Mouse (Mus musculus): ENCODE data around the gene Fmnl1. TPM values are rescaled to one million over a fixed set of nuclear protein-coding genes. Genes with fewer than 3 reads are reported as not detected.

Gene Fmnl1
- polyA plus RNA-seq, 1 experiment from 2014 or later: 1.8 TPM

- DNase-seq (ENCODE audit: low spot score): no peak
- Histone ChIP-seq H3K27ac (ENCODE audit: low read depth, low read length) (no peak overlapping the region), H3K4me1 (replicated peaks; ENCODE audit: control insufficient read depth, insufficient read depth, low read length) (no peaks in the 10 kb centered on the region), H3K9ac (ENCODE audit: low read length) (no peak overlapping the region), H3K27me3 (ENCODE audit: control insufficient read depth, insufficient read depth, low read length) (peaks cover 14% of the 10 kb centered on the region), H3K9me3 (ENCODE audit: control insufficient read depth, low read length) (no peaks in the 10 kb centered on the region), H3K4me2 (ENCODE audit: low read depth, low read length, severe bottlenecking) (no peak overlapping the region), H3K4me3 (ENCODE audit: low read depth, low read length) (no peak overlapping the region), H3K36me3 (ENCODE audit: control insufficient read depth, insufficient read depth, low read length) (no peaks in the 10 kb centered on the region)
- WGBS: 100% methylated on average over 1 of the region's 1 CpGs
- ATAC-seq (replicated peaks; ENCODE audit: low FRiP score): no peak
Measured at GRCm38 (mm10) chr11:103176510-103176909, 5.6 kb downstream of the Fmnl1 start.

- Histone ChIP-seq H3K9ac (ENCODE audit: low read length) (no peak overlapping the region), H3K4me3 (ENCODE audit: low read depth, low read length) (no peak overlapping the region), H3K4me1 (replicated peaks; ENCODE audit: control insufficient read depth, insufficient read depth, low read length) (no peaks in the 10 kb centered on the region), H3K27me3 (ENCODE audit: control insufficient read depth, insufficient read depth, low read length) (peaks cover 7% of the 10 kb centered on the region), H3K27ac (ENCODE audit: low read depth, low read length) (no peak overlapping the region), H3K4me2 (ENCODE audit: low read depth, low read length, severe bottlenecking) (no peak overlapping the region), H3K36me3 (ENCODE audit: control insufficient read depth, insufficient read depth, low read length) (no peaks in the 10 kb centered on the region), H3K9me3 (ENCODE audit: control insufficient read depth, low read length) (no peaks in the 10 kb centered on the region)
- WGBS: 86% methylated on average over 5 of the region's 5 CpGs
- no peak for DNase-seq (ENCODE audit: low spot score)
- no peak for ATAC-seq (replicated peaks; ENCODE audit: low FRiP score)
Measured at GRCm38 (mm10) chr11:103177216-103177615, 6.3 kb downstream of the Fmnl1 start.

GRCm38 (mm10) chr11:103177815-103178485 lies 7.0 kb downstream of the Fmnl1 start:
- Histone ChIP-seq H3K4me2 (ENCODE audit: low read depth, low read length, severe bottlenecking) (no peak overlapping the region), H3K27ac (ENCODE audit: low read depth, low read length) (no peak overlapping the region), H3K27me3 (ENCODE audit: control insufficient read depth, insufficient read depth, low read length) (peaks cover 2% of the 10 kb centered on the region; the same call in 1 of the 2 replicates), H3K4me1 (replicated peaks; ENCODE audit: control insufficient read depth, insufficient read depth, low read length) (no peaks in the 10 kb centered on the region), H3K9me3 (ENCODE audit: control insufficient read depth, low read length) (no peaks in the 10 kb centered on the region), H3K4me3 (ENCODE audit: low read depth, low read length) (no peak overlapping the region), H3K9ac (ENCODE audit: low read length) (no peak overlapping the region), H3K36me3 (ENCODE audit: control insufficient read depth, insufficient read depth, low read length) (no peaks in the 10 kb centered on the region)
- ATAC-seq (replicated peaks; ENCODE audit: low FRiP score) (no peak), DNase-seq (ENCODE audit: low spot score) (no peak)
- 88% methylated on average over 15 of the region's 15 CpGs for WGBS

DNA sequence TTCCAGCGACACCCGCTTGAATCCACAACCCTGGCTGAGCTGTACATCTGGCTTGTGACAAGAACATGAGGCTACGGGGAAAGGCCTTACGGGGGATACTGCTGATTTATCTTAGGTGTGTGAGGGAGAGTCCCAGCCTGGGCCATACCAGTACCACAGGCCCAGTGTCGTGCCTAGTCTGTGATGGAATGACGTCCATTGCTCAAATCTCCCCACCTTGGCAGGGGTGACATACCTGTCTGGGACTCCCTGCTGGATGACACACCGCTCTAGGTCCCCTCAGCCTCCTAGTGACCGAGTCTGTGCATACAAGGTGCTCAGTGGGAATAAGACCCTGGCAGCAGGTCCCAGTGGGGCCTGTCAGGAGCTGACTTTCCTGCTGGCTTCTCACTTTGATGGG lies 7.8 kb downstream of the Fmnl1 start:
- no peak for ATAC-seq (replicated peaks; ENCODE audit: low FRiP score)
- WGBS: 87% methylated on average over 8 of the region's 8 CpGs

DNA sequence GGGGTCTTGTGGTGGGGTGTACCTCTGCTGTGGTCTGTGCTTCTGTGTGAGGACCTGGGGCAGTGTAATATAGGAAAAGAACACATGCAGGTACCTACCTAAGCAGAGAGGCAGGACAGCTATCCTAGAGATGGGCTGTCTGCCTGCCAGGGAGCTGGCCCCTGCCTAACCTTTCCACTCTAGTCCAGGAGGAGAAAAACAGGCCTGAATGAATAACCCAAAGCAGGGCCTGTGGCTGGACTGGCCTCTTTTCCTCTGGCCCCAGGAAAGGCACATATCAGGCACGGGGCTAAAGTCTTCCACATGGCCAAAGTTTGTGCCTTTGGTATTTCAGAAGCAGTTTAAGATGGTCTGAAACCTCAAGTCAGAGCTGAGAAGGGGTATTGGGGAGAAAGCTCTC lies 9.5 kb downstream of the Fmnl1 start:
- Histone ChIP-seq H3K9me3 (ENCODE audit: control insufficient read depth, low read length) (no peaks in the 10 kb centered on the region), H3K27ac (ENCODE audit: low read depth, low read length) (no peak overlapping the region), H3K27me3 (ENCODE audit: control insufficient read depth, insufficient read depth, low read length) (no peaks in the 10 kb centered on the region)

More for the DNA sequence above, 7.8 kb downstream of the Fmnl1 start:
- Histone ChIP-seq H3K9me3 (ENCODE audit: control insufficient read depth, low read length) (no peaks in the 10 kb centered on the region), H3K4me1 (replicated peaks; ENCODE audit: control insufficient read depth, insufficient read depth, low read length) (no peaks in the 10 kb centered on the region), H3K27ac (ENCODE audit: low read depth, low read length) (no peak overlapping the region), H3K4me2 (ENCODE audit: low read depth, low read length, severe bottlenecking) (no peak overlapping the region), H3K9ac (ENCODE audit: low read length) (no peak overlapping the region), H3K27me3 (ENCODE audit: control insufficient read depth, insufficient read depth, low read length) (no peaks in the 10 kb centered on the region), H3K36me3 (ENCODE audit: control insufficient read depth, insufficient read depth, low read length) (no peaks in the 10 kb centered on the region), H3K4me3 (ENCODE audit: low read depth, low read length) (no peak overlapping the region)
- DNase-seq (ENCODE audit: low spot score): no peak

GRCm38 (mm10) chr11:103181349-103181748 lies 10.4 kb downstream of the Fmnl1 start:
- ATAC-seq (replicated peaks; ENCODE audit: low FRiP score) (no peak), DNase-seq (ENCODE audit: low spot score) (peak; percentile 19)
- 81% methylated on average over 9 of the region's 9 CpGs for WGBS

More for the DNA sequence above, 9.5 kb downstream of the Fmnl1 start:
- Histone ChIP-seq H3K4me2 (ENCODE audit: low read depth, low read length, severe bottlenecking) (no peak overlapping the region), H3K36me3 (ENCODE audit: control insufficient read depth, insufficient read depth, low read length) (no peaks in the 10 kb centered on the region), H3K4me1 (replicated peaks; ENCODE audit: control insufficient read depth, insufficient read depth, low read length) (no peaks in the 10 kb centered on the region), H3K9ac (ENCODE audit: low read length) (0 out of 2 replicates have a peak overlapping the region, but pooled peaks have one; percentile 8), H3K4me3 (ENCODE audit: low read depth, low read length) (no peak overlapping the region)
- DNase-seq (ENCODE audit: low spot score) (no peak), ATAC-seq (replicated peaks; ENCODE audit: low FRiP score) (no peak)
- WGBS: 74% methylated on average over 1 of the region's 1 CpGs

DNA sequence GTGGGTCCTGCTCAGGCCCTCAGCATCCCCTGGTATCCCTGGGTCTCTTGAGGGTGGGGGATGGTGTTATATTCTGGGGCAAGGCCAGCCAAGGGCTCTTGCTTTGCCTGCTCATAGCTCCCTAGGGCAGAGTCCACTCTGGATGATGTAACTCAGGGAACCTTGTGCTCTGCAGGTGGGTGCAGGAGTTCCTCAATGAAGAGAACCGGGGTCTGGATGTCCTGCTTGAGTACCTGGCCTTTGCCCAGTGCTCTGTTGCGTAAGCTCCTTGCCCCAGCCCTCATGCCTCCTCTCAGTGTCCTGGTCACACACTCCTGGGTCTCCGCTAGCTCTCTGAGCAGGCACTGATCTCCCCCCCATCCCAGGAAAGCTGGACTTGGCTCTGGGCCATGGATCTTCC lies 11.0 kb downstream of the Fmnl1 start:
- no peaks in the 10 kb centered on the region for H3K27me3 ChIP-seq (ENCODE audit: control insufficient read depth, insufficient read depth, low read length)
- H3K36me3 ChIP-seq (ENCODE audit: control insufficient read depth, insufficient read depth, low read length): no peaks in the 10 kb centered on the region
- no peak overlapping the region for H3K9ac ChIP-seq (ENCODE audit: low read length)
- DNase-seq (ENCODE audit: low spot score) (peak; percentile 42), ATAC-seq (replicated peaks; ENCODE audit: low FRiP score) (no peak)
- no peaks in the 10 kb centered on the region for H3K4me1 ChIP-seq (replicated peaks; ENCODE audit: control insufficient read depth, insufficient read depth, low read length)
- H3K4me3 ChIP-seq (ENCODE audit: low read depth, low read length): no peak overlapping the region
- no peak overlapping the region for H3K27ac ChIP-seq (ENCODE audit: low read depth, low read length)
- H3K9me3 ChIP-seq (ENCODE audit: control insufficient read depth, low read length): no peaks in the 10 kb centered on the region
- WGBS: 90% methylated on average over 3 of the region's 3 CpGs
- no peak overlapping the region for H3K4me2 ChIP-seq (ENCODE audit: low read depth, low read length, severe bottlenecking)

More at GRCm38 (mm10) chr11:103181349-103181748, 10.4 kb downstream of the Fmnl1 start:
- Histone ChIP-seq H3K27me3 (ENCODE audit: control insufficient read depth, insufficient read depth, low read length) (no peaks in the 10 kb centered on the region), H3K4me1 (replicated peaks; ENCODE audit: control insufficient read depth, insufficient read depth, low read length) (no peaks in the 10 kb centered on the region), H3K4me3 (ENCODE audit: low read depth, low read length) (no peak overlapping the region), H3K36me3 (ENCODE audit: control insufficient read depth, insufficient read depth, low read length) (no peaks in the 10 kb centered on the region), H3K9me3 (ENCODE audit: control insufficient read depth, low read length) (no peaks in the 10 kb centered on the region), H3K27ac (ENCODE audit: low read depth, low read length) (no peak overlapping the region), H3K4me2 (ENCODE audit: low read depth, low read length, severe bottlenecking) (no peak overlapping the region), H3K9ac (ENCODE audit: low read length) (no peak overlapping the region)

- ATAC-seq (replicated peaks; ENCODE audit: low FRiP score) (no peak), DNase-seq (ENCODE audit: low spot score) (no peak)
- H3K9ac ChIP-seq (ENCODE audit: low read length): no peak overlapping the region
- no peaks in the 10 kb centered on the region for H3K4me1 ChIP-seq (replicated peaks; ENCODE audit: control insufficient read depth, insufficient read depth, low read length)
- no peaks in the 10 kb centered on the region for H3K27me3 ChIP-seq (ENCODE audit: control insufficient read depth, insufficient read depth, low read length)
- H3K27ac ChIP-seq (ENCODE audit: low read depth, low read length): no peak overlapping the region
- H3K4me3 ChIP-seq (ENCODE audit: low read depth, low read length): no peak overlapping the region
- no peaks in the 10 kb centered on the region for H3K36me3 ChIP-seq (ENCODE audit: control insufficient read depth, insufficient read depth, low read length)
- H3K9me3 ChIP-seq (ENCODE audit: control insufficient read depth, low read length): no peaks in the 10 kb centered on the region
- H3K4me2 ChIP-seq (ENCODE audit: low read depth, low read length, severe bottlenecking): no peak overlapping the region
- 26% methylated on average over 2 of the region's 2 CpGs for WGBS
Measured at GRCm38 (mm10) chr11:103184891-103185290, 14.0 kb downstream of the Fmnl1 start.

All from forebrain, embryonic 11.5 days (tissue).